Mouse (Mus musculus) cerebellum, adult 2 months (tissue): Measurements from ENCODE around the gene Ntrk2.

Experiments used
- CTCF ChIP-seq: fragments of 200-500 bp; IDR thresholded peaks from 2 replicates; pipeline ENCODE4 v1.5.1; 2011; ENCODE audit warnings: low read depth, mild to moderate bottlenecking, control low read depth, low read length, moderate library complexity, borderline replicate concordance; ENCODE audit not compliant: insufficient read depth
- POLR2A ChIP-seq: fragments of 200-500 bp; IDR thresholded peaks from 2 replicates; pipeline ENCODE4 v1.6.1; 2011; ENCODE audit warnings: low read length, control low read depth, borderline replicate concordance; ENCODE audit not compliant: insufficient read depth

DNA sequence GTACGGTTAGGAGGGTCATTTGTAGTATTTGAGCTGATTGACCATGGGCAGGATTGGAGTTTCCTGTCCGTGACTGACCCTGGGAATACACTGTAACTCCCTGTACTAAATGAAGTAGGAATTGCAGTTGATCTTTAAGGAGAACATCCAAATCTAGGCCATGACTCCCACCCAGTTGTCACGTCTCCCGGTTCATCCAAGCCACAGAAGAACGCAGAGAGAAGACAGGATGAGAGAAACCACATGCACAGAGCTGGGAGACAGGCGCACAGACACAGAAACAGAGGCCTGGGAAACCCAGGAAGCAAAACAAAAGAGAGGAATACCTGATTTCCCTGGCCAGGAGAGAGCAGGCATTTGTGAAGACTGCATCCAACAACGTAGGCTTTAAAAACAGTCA lies 117.1 kb downstream of the Ntrk2 start:
- TF ChIP-seq POLR2A (no peak), CTCF (no peak)
